Mouse (Mus musculus): ENCODE results near the gene Fgb.

DNA sequence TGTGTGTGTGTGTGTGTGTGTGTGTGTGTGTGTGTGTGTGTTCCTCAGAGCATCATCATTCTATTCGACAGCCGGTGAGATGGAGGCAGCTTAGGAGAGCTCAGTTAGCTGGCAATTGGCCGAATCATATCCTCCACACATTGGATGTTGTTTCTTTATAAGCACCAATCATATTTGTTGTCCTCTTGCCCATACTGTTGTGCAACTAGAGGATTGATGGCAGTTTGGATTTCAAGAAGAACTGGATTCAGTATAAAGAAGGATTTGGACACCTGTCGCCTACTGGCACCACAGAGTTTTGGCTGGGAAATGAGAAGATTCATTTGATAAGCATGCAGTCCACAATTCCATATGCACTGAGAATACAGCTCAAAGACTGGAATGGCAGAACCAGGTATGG, 38.5 kb downstream of the Fgb start:
- TF ChIP-seq CTCF (IDR thresholded peaks at IDR 0.05; ENCODE audit: control insufficient read depth, insufficient read depth, insufficient replicate concordance, low read depth, low read length) (no peak), POLR2A (IDR thresholded peaks at IDR 0.05; ENCODE audit: control insufficient read depth, low read depth, low read length) (no peak)
